Mouse (Mus musculus) neural tube, embryonic 10.5 days (tissue): ENCODE results near the gene Scamp1.

Experiments
- DNase-seq: peaks from one replicate; pipeline ENCODE4 v3.0.0-alpha.2; 2017; ENCODE audit warnings: low spot score; ENCODE audit errors: extremely low spot score

Gene Scamp1

GRCm38 (mm10) chr13:94224717-94225705 lies 60.6 kb downstream of the Scamp1 start:
- no peak for DNase-seq

- DNase-seq, result no peak
Measured at GRCm38 (mm10) chr13:94223609-94224008, 62.0 kb downstream of the Scamp1 start.

GRCm38 (mm10) chr13:94212716-94213115 lies 72.9 kb downstream of the Scamp1 start:
- DNase-seq, result no peak

GRCm38 (mm10) chr13:94212179-94212578 lies 73.5 kb downstream of the Scamp1 start:
- no peak for DNase-seq

- no peak for DNase-seq
Measured at GRCm38 (mm10) chr13:94211236-94212119, 74.2 kb downstream of the Scamp1 start.

- DNase-seq, result no peak
Measured at GRCm38 (mm10) chr13:94208892-94209291, 76.8 kb downstream of the Scamp1 start.

GRCm38 (mm10) chr13:94207973-94208372 lies 77.7 kb downstream of the Scamp1 start:
- no peak for DNase-seq

- DNase-seq, result peak; percentile 36
Measured at GRCm38 (mm10) chr13:94205234-94205633, 80.4 kb downstream of the Scamp1 start.

- DNase-seq, result no peak
Measured at GRCm38 (mm10) chr13:94199829-94200228, 85.8 kb downstream of the Scamp1 start.

GRCm38 (mm10) chr13:94198616-94199015 lies 87.0 kb downstream of the Scamp1 start:
- no peak for DNase-seq

GRCm38 (mm10) chr13:94193227-94193626 lies 92.4 kb downstream of the Scamp1 start:
- DNase-seq, result no peak

- no peak for DNase-seq
Measured at GRCm38 (mm10) chr13:94190386-94190785, 95.3 kb downstream of the Scamp1 start.

GRCm38 (mm10) chr13:94188200-94189086 lies 97.2 kb downstream of the Scamp1 start:
- no peak for DNase-seq

GRCm38 (mm10) chr13:94185631-94186030 lies 100.0 kb downstream of the Scamp1 start:
- DNase-seq, result no peak

GRCm38 (mm10) chr13:94184726-94185456 lies 100.8 kb downstream of the Scamp1 start:
- no peak for DNase-seq

- no peak for DNase-seq
Measured at GRCm38 (mm10) chr13:94183372-94184021, 102.2 kb downstream of the Scamp1 start.

GRCm38 (mm10) chr13:94182026-94182425 lies 103.6 kb downstream of the Scamp1 start:
- no peak for DNase-seq

- DNase-seq, result no peak
Measured at GRCm38 (mm10) chr13:94180477-94181420, 104.9 kb downstream of the Scamp1 start.
